Mouse (Mus musculus) limb, embryonic 11.5 days (tissue): ENCODE results near the gene Nmi. TPM values are rescaled to one million over a fixed set of nuclear protein-coding genes. Genes with fewer than 3 reads are reported as not detected.
A peak's percentile ranks its signal among the peaks of the same experiment; 100 is the strongest.

Source experiments
- ATAC-seq: fragments of 200-750 bp; cut with Nextera tagmentation; 2 replicates; pipeline ENCODE4 v1.8.0; 2017; ENCODE audit warnings: low read depth; ENCODE audit not compliant: insufficient number of reproducible peaks, low FRiP score, low TSS enrichment
- DNase-seq: peaks from one replicate; pipeline ENCODE4 v3.0.0-alpha.2; 2015; ENCODE audit warnings: low spot score
- H3K27ac ChIP-seq: fragments of 300-500 bp; sonication (generic); replicated peaks from 2 replicates; pipeline ENCODE4 v1.5.1; 2014; ENCODE audit warnings: low read depth, mild to moderate bottlenecking, low read length
- H3K27me3 ChIP-seq: fragments of 300-500 bp; sonication (generic); 2 replicates; pipeline ENCODE4 v1.6.1; 2014; ENCODE audit warnings: mild to moderate bottlenecking, low read length, mixed read lengths; ENCODE audit not compliant: control insufficient read depth, insufficient read depth
- H3K36me3 ChIP-seq: fragments of 300-500 bp; sonication (generic); 2 replicates; pipeline ENCODE4 v1.6.1; 2014; ENCODE audit warnings: mild to moderate bottlenecking, low read length, moderate library complexity, mixed read lengths; ENCODE audit not compliant: control insufficient read depth, insufficient read depth
- H3K4me1 ChIP-seq: fragments of 300-500 bp; sonication (generic); 2 replicates; pipeline ENCODE4 v1.6.1; 2014; ENCODE audit warnings: low read length, mixed read lengths; ENCODE audit not compliant: control insufficient read depth, insufficient read depth
- H3K4me2 ChIP-seq: fragments of 300-500 bp; sonication (generic); 2 replicates; pipeline ENCODE4 v1.6.1; 2014; ENCODE audit warnings: low read depth, mild to moderate bottlenecking, moderate library complexity; ENCODE audit not compliant: severe bottlenecking
- H3K4me3 ChIP-seq: fragments of 300-500 bp; sonication (generic); 2 replicates; pipeline ENCODE4 v1.5.1; 2014; ENCODE audit warnings: low read depth, low read length
- H3K9ac ChIP-seq: fragments of 300-500 bp; sonication (generic); 2 replicates; pipeline ENCODE4 v1.6.1; 2014; ENCODE audit warnings: mild to moderate bottlenecking, low read length
- H3K9me3 ChIP-seq: fragments of 300-500 bp; sonication (generic); 2 replicates; pipeline ENCODE4 v1.6.1; 2016; ENCODE audit warnings: low read length; ENCODE audit not compliant: control insufficient read depth
- WGBS: fragments of 180-500 bp; shearing (Covaris S2); extraction: QIAGEN DNeasy Blood & Tissue Kit; methylation state at CpG from one replicate; pipeline ENCODE4 v1.1.7; 2014; 5-methylcytosine and 5-hydroxymethylcytosine counted together
- polyA plus RNA-seq: library from polyadenylated mRNA; unstranded; fragments of >200 nt; fragmentation: Nextera tagmentation; extraction: Ambion mirVana; gene quantifications from 2 replicates; pipeline ENCODE4 v1.2.1, GENCODE M21; 2014

Gene Nmi
- polyA plus RNA-seq, 1 experiment from 2014 or later, result 8.3 TPM

DNA sequence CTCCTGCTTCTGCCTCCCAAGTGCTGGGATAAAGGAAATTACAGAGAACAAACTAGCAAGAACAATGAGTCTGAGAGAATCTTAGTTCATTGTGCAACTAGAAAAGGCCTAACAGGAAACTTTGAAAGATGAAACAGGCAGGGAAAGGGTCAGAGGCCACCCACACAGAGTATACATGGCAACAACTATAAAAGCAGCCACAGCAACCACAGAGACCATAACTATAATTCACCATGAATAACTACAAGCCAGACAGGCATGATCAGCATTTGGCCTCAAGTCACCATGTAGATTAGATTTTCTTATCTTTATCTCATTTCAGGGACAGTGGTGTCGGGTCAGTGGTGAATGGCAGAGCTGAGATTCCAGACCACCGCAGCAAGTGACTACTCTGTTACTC, 16.3 kb upstream of the Nmi start:
- Histone ChIP-seq H3K27ac (no peak overlapping the region), H3K4me3 (no peak overlapping the region), H3K4me2 (no peak overlapping the region), H3K36me3 (no peaks in the 10 kb centered on the region), H3K4me1 (no peaks in the 10 kb centered on the region), H3K9me3 (no peaks in the 10 kb centered on the region), H3K9ac (no peak overlapping the region), H3K27me3 (no peaks in the 10 kb centered on the region)
- WGBS, result 75% methylated on average over 2 of the region's 2 CpGs
- no peak for ATAC-seq
- DNase-seq, result no peak

DNA sequence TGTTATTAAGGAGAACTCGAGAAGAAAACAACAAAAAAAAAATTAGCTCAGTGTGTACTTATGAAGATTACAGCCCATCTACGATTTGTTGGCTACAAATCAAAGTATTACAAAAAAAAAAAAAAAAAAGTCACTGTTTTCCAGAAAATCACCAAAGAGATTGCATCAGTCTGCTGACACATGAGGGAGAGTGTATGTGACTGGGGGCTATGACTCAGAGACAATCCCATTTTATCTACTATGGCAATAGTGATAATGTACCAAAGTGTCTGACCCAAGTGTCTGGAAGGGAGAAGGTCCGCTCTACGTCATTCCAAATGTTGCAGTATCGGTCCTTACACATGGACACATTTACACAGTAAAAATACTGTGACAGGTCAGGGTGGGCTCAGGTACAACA, 13.4 kb upstream of the Nmi start:
- DNase-seq, result no peak
- Histone ChIP-seq H3K4me3 (no peak overlapping the region), H3K27me3 (no peaks in the 10 kb centered on the region), H3K4me2 (no peak overlapping the region), H3K9ac (no peak overlapping the region), H3K4me1 (0 out of 2 replicates have a peak, but pooled peaks cover 3% of the 10 kb centered on the region), H3K27ac (no peak overlapping the region), H3K9me3 (no peaks in the 10 kb centered on the region), H3K36me3 (no peaks in the 10 kb centered on the region)
- WGBS, result 85% methylated on average over 5 of the region's 5 CpGs
- no peak for ATAC-seq

DNA sequence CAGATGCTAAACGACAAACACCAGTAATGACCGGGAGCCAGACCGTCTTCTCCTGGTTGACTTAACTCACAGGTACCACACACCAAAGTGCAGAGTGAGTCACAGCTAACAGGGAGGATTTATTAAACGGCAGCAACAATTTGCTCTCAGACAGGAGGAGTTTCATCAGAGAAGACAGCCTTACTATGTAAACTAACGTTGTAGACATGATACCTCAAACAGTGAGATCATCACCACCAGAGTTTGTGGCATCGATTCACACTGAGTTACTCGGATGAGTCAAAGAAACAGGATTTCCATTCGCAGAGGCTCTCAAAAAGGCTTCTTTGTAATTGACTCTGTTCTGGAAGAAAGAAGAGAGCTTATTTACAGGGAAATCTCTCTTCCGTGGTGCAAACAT, 12.9 kb upstream of the Nmi start:
- Histone ChIP-seq H3K27ac (no peak overlapping the region), H3K9ac (no peak overlapping the region), H3K27me3 (no peaks in the 10 kb centered on the region), H3K9me3 (no peaks in the 10 kb centered on the region), H3K4me2 (no peak overlapping the region), H3K4me3 (no peak overlapping the region), H3K36me3 (no peaks in the 10 kb centered on the region), H3K4me1 (0 out of 2 replicates have a peak, but pooled peaks cover 3% of the 10 kb centered on the region)
- WGBS, result 80% methylated on average over 9 of the region's 9 CpGs
- no peak for ATAC-seq
- DNase-seq, result no peak

DNA sequence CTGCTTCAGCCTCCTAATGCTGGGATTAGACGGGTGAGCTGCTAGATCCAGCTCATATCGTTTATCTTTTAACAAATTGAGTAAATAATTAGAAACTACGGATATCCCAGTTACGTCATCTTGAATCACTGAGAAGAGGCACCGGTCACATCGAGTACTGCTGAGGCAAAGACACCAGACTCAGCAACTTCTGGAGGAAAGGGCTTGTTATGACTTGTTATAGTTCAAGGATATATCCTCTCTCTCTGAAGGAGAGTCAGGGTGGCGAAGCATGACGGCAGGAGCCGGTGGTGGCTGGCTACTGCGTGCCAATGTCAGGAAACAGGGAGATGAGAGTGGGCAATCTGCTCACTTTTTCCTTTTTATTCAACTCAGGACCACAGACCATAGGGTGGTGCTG, 11.9 kb upstream of the Nmi start:
- Histone ChIP-seq H3K4me1 (0 out of 2 replicates have a peak, but pooled peaks cover 3% of the 10 kb centered on the region), H3K9me3 (no peaks in the 10 kb centered on the region), H3K36me3 (no peaks in the 10 kb centered on the region), H3K4me2 (no peak overlapping the region), H3K27ac (no peak overlapping the region), H3K9ac (no peak overlapping the region), H3K27me3 (no peaks in the 10 kb centered on the region), H3K4me3 (no peak overlapping the region)
- WGBS, result 93% methylated on average over 10 of the region's 10 CpGs
- ATAC-seq (no peak), DNase-seq (no peak)

DNA sequence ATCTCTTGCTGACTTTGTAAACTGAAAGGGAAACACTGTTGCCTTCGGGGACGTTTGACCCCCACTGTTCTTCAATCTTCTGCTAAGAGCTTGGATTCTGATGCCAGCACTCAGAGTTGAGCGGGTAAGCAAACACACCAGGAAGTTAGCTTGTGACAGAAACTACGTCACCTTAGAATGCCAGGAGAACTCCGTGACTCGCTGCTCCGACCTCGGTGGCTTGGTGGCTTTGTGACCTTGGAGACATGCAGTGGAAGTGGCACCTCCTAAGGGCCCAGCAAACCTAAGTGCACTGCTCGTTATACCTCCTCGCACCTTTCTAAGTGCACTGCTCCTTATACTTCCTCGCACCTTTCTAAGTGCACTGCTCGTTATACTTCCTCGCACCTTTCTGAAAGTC, 9.0 kb upstream of the Nmi start:
- no peak for ATAC-seq

DNA sequence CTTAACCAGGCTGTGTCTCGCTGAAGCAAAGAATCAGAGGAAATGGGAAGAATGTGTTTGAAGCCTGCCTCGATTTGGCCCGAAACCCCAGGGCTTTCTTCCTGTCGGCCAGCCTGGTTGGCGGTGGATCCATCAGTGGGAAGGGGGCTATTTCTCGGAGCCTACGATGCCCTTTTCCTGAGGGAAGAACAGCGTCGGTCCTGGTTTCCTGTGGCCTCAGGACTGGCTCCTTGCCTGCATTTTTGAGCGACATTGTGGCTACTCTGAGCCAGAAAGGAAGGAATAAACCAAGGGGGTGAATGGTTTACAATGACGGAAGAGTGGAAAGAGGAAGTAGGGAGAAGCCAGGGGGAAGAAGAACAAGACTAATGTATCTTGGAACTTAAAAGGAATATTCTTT, 8.3 kb upstream of the Nmi start:
- Histone ChIP-seq H3K36me3 (no peaks in the 10 kb centered on the region), H3K4me1 (0 out of 2 replicates have a peak, but pooled peaks cover 3% of the 10 kb centered on the region), H3K27me3 (no peaks in the 10 kb centered on the region), H3K4me3 (no peak overlapping the region), H3K9me3 (no peaks in the 10 kb centered on the region), H3K9ac (no peak overlapping the region), H3K27ac (no peak overlapping the region), H3K4me2 (no peak overlapping the region)
- DNase-seq (no peak), ATAC-seq (no peak)
- WGBS, result 61% methylated on average over 11 of the region's 11 CpGs

More for the DNA sequence above, 9.0 kb upstream of the Nmi start:
- 63% methylated on average over 13 of the region's 13 CpGs for WGBS
- H3K4me3 ChIP-seq, result no peak overlapping the region
- H3K27me3 ChIP-seq, result no peaks in the 10 kb centered on the region
- no peaks in the 10 kb centered on the region for H3K9me3 ChIP-seq
- no peak for DNase-seq
- 0 out of 2 replicates have a peak, but pooled peaks cover 3% of the 10 kb centered on the region for H3K4me1 ChIP-seq
- no peak overlapping the region for H3K9ac ChIP-seq
- H3K27ac ChIP-seq, result no peak overlapping the region
- no peaks in the 10 kb centered on the region for H3K36me3 ChIP-seq
- no peak overlapping the region for H3K4me2 ChIP-seq

DNA sequence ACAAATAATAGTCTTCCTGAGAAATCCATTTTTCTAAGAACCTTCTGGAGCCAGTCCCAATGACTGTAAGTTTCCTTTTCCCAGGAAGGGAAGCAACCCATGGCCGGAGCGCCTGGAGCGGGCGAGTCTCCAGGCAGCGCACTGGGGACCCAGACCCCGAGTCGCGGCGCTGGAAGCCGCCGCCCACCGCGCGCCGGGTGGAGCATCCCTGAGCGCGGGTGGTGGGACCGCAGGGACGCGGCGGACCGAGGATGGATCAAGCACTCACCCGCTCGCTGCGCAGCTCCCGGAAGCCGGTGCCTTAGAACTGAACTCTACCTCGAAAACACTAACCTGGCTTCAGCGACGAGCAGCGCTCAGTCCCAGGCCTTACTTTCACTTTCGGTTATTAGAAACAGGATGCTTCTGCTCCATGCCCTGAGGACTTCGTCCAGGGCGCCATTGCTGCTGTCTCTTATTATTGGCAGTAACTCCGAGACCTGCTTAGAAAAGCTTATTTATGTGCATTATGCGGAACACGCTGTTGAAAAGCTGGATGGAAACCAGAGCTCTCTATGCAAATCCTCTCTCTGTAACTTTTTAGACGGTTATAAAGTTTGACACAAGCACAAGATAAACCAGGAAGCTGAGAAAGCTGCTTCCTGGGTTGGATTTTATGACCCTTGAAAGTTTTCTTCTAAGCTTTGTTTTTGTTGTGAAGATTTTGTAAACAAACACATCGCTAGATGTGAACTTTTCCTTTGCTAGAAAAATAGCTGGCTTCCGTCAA, 469 bp downstream of the Nmi start:
- DNase-seq (peak; percentile 75), ATAC-seq (peak; percentile 75; the same call in 1 of the 2 replicates)
- WGBS, result 3% methylated on average over 40 of the region's 40 CpGs

DNA sequence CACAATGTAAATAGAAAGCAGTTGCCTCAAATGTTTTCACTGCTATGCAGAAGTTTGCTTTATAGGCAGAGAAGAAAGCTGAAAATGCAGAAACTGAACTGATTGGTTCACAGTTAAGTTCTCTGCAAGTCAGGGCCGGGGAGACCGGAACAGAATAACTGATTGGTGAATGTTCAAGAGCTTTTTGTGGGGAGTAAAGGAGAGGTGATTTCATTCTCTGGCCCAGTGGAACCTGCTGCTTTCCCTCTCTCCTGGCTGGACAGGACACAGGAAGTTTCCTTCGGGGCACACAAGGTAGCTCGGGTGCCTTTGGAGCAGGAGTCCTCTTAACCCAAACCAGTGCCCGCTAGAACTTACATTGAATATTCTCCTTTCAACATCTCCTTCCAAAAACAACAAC, 1.2 kb downstream of the Nmi start:
- no peak overlapping the region for H3K9ac ChIP-seq
- H3K36me3 ChIP-seq, result no peaks in the 10 kb centered on the region
- H3K4me1 ChIP-seq, result no peaks in the 10 kb centered on the region
- no peak overlapping the region for H3K27ac ChIP-seq
- H3K9me3 ChIP-seq, result no peaks in the 10 kb centered on the region
- H3K27me3 ChIP-seq, result no peaks in the 10 kb centered on the region
- 61% methylated on average over 5 of the region's 5 CpGs for WGBS
- no peak overlapping the region for H3K4me3 ChIP-seq
- ATAC-seq, result no peak
- peak overlapping the region; percentile 60 for H3K4me2 ChIP-seq
- DNase-seq, result peak; percentile 26

More for the DNA sequence above, 469 bp downstream of the Nmi start:
- Histone ChIP-seq H3K36me3 (no peaks in the 10 kb centered on the region), H3K27me3 (no peaks in the 10 kb centered on the region), H3K4me1 (no peaks in the 10 kb centered on the region), H3K4me3 (peak overlapping the region; percentile 55), H3K27ac (no peak overlapping the region; the same call in 1 of the 2 replicates), H3K9ac (peak overlapping the region; percentile 63), H3K9me3 (no peaks in the 10 kb centered on the region), H3K4me2 (peak overlapping the region; percentile 60)
